Mouse (Mus musculus): ENCODE measurements around the gene Smchd1. TPM values are rescaled to one million over a fixed set of nuclear protein-coding genes. Genes with fewer than 3 reads are reported as not detected.
"Not testable (repeated sequence)": the region's sequence is repeated elsewhere in the genome, so short reads cannot be mapped to it uniquely, and the experiment has no call there.

Smchd1 gene
- total RNA-seq, 2 experiments from 2014 or later = 28.8 to 33.8 TPM

DNA sequence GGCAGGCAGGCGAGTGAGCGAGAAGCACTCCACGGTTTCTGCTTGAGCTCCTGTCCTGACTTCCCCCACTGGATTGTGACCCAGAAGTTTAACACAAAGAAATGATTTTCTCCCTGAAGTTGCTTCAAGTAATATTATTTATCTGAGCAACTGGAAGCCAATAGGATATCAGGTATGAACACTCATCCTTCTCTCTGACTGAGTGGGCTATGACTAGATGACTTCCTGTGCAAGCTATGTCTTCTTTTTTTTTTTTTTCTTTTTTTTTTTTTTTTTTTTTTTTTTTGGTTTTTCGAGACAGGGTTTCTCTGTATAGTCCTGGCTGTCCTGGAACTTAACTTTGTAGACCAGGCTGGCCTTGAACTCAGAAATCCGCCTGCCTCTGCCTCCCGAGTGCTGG lies 17.8 kb downstream of the Smchd1 start:
- DNase-seq (ENCODE audit: extremely low spot score in 1 of 2, low spot score in 1 of 2) = not testable (repeated sequence)

DNA sequence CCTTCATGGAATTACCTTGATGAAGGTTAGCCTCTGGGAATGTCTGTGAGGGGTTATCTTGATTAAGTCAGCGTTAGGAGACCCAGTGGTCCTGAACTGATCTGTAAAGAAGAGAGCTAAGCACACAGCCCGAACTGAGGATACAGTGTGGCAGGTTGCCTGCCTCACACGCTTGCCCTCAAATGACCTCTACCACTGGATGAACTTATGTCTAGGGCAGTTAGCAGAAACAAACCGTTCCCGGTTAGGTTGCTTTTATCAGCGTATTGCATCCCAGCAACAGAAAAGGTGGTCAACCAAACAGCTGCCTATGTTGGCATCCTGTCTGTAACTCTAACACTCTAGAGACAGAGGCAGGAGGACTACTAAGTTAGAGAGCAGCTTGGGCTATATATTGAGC lies 30.0 kb downstream of the Smchd1 start:
- no peak for DNase-seq (ENCODE audit: extremely low spot score in 1 of 2, low spot score in 1 of 2)

DNA sequence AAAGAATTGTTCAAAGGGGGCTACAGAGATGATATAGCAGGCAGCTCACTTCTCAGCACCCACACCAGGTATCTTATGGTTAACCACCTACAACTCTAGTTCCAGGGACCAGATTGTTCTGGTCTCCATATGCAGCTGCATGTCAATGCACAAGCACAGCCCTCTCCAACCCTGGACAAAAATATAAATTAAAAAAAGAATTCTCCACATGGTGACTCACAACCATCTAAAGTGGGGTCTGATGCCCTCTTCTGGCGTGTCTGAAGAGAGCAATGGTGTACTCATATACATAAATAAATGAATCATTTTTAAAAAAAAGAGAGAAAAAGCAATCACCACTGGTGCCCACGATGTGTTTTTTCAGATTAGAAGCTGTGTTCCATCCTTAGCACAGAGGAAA lies 30.4 kb downstream of the Smchd1 start:
- DNase-seq (ENCODE audit: extremely low spot score in 1 of 2, low spot score in 1 of 2) = no peak

DNA sequence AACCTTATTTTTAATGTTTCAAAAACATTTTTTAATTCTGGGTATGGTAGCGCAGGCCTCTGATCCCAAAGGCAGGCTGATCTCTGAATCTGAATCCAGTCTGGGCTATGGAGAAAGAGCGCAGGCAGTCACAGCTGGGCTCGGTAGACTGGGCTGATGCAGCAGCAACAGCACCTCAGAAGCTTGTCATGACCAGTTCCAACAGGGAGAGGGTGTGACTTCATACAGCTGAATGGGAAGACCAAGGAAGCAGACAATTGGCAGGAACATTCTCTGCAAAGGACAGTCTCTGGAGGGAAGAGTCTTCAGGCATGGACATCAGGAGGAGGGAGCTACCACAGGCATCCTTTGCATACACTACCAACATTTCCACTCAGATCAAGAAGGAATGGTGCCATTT lies 31.0 kb downstream of the Smchd1 start:
- DNase-seq (ENCODE audit: extremely low spot score in 1 of 2, low spot score in 1 of 2) = no peak

DNA sequence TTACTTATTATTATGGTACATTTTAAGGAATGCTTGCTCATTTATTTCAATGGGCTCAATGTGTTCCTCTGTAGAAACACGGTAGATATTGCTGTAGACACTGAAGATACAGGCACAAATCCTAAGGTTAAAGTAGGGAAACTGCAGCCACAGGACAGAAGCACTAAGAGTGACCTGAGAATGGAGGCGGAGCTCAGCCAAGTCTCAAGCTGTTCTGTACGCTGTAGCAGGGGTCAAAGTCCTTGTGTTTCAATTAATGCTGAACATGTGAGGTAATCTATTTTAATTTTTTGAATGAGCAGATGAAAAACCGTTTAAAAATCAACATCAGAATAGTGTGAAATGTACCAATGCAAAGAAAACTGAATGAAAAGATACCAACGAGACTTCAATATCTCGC lies 31.9 kb downstream of the Smchd1 start:
- no peak for DNase-seq (ENCODE audit: extremely low spot score in 1 of 2, low spot score in 1 of 2)

DNA sequence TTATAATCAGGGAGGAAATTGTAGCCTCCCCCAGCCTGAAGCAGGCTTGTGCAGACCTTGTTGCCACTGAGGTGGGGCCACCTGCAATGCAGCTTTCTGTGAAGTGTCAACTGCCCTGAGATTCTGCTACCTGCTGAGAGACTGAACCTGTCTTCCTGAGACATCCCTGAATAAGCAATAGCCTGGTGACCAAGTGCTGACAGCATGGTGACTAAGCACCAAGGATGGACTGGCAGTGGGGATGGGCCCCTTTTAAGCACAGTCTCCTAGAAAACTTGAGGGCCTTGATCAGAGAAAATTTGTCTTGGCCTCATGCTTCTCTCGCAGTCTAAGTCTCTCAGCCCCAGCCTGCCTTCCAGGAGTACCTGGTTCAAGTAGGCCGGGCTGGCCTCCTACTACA lies 52.6 kb downstream of the Smchd1 start:
- DNase-seq (ENCODE audit: extremely low spot score in 1 of 2, low spot score in 1 of 2) = not testable (repeated sequence)

DNA sequence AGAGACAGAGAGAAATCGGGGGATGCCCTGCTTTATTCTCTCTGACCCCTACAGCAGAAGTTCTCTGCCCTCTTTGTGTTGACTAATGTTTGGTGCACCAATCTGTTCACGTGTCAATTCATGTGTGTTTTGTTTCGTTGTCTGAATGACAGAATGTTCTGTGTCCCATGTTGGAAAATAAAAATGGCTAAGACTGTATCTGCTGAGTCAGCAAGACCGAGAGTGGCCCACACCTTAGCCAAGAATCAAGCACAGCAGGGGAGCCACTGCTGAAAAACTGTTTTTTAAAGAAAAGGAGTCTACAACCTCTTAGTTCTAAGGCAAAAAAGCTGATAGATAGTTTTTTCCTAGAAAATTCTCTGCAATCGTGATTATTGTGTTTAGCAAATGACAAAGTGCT lies 55.7 kb downstream of the Smchd1 start:
- not testable (repeated sequence) for DNase-seq (ENCODE audit: extremely low spot score in 1 of 2, low spot score in 1 of 2)

DNA sequence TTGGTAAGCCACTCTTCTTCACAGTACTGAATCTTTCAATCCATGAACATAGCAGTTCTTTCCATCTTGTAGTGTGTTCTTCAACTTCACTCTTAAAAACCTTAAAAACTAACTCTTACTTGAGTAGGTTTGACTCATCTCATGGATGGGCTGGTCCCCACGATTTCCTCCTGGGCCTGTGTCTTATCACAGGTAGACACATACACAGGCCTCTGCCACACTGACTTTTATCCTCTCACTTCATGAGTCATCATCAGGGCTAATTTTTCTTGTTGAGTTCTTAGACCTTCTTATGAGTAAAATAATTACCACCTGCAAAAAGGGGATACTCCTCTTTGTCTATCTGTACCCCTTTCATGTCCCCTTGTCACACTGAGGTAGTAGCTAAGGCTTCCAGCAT lies 58.1 kb downstream of the Smchd1 start:
- no peak for DNase-seq (ENCODE audit: extremely low spot score in 1 of 2, low spot score in 1 of 2)

DNA sequence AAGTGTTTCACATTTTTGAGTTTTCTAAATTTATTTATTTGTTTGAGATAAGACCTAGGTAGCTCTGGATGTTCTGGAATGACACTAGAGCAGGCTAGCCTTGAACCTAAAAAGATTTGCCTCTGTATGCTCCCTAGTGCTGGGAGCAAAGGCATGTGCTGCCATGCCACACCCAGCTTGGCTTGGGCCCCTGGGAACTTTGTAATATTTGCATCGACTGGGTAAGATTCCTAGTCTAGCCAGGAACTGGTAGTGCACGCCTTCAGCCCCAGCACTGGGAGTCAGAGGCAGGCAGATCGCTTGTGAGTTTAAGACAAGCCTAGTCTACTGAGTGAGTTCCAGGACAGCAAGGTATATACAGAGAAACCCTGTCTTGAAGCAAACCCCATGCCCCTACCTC lies 87.7 kb downstream of the Smchd1 start:
- no peak for DNase-seq (ENCODE audit: extremely low spot score in 1 of 2, low spot score in 1 of 2)

DNA sequence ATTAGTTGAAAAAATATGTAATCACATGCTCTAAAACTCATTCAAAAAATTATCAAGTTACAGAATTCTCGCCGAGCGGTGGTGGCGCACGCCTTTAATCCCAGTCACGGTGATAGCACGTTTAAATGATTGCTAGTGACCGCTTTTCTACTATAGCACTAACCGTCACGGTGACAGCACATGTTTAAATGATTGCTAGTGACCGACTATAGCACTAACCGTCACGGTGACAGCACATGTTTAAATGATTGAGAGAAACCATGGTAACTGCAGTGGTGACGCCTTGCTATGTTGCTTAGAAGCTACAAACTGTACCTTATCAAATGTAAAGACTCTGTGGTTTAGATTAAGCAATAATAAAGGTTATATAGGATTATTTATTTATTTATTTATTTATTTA lies 94.8 kb downstream of the Smchd1 start:
- no peak for DNase-seq (ENCODE audit: extremely low spot score in 1 of 2, low spot score in 1 of 2)

DNA sequence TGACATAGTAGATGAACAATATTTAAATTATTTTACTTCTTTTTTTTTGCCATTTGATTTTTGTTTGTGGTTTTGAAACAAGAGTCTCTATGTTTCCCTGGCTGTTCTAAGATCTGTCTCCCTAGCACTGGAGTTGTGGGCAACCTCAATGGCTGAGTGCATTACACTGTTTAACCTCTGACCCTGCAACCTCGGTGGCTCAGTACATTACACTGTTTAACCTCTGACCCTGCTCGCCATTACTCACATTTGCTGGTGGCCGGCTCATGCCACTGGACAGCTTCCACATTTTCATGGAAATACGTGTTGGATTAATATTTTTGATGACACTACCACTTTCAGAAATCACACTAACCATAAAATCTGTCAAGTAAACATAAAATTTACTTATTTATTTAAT lies 97.2 kb downstream of the Smchd1 start:
- DNase-seq (ENCODE audit: extremely low spot score in 1 of 2, low spot score in 1 of 2) = no peak

DNA sequence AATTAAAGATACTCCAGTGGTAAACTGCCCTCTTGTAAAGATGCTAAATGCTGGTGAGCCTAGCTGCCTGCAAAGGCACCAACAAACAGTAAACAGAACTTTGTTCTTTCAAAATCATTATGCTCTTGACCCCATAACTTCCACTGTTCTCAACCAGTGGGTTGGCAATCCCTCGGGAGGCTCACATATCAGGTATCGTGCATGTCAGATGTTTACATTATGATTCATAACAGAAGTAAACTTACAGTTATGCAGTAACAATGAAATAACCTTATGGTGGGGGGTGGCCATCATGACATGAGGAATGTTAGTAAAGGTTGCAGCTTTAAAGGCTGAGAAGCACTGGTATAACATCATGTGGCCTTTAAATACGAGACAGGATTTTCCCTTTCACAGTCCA lies 119.6 kb downstream of the Smchd1 start:
- DNase-seq (ENCODE audit: extremely low spot score in 1 of 2, low spot score in 1 of 2) = no peak

DNA sequence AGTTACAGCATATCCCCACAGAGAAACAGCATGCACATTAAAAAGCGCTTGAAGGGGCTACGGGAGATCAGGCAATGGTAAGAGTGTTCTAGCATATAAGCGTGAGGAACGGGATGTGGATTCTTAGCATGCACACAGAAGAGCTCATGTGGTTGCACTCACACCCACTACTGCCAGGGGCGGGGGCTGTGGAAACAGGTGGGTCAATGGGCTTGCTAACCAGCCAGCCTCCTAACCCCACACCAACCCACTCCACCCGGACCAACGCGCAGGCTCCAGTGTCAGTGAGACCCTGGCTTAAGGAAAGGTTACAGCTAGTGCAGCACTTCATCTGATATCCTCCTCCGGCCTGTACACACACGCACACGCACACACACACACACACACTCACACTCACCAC lies 120.9 kb downstream of the Smchd1 start:
- DNase-seq (ENCODE audit: extremely low spot score in 1 of 2, low spot score in 1 of 2) = no peak

DNA sequence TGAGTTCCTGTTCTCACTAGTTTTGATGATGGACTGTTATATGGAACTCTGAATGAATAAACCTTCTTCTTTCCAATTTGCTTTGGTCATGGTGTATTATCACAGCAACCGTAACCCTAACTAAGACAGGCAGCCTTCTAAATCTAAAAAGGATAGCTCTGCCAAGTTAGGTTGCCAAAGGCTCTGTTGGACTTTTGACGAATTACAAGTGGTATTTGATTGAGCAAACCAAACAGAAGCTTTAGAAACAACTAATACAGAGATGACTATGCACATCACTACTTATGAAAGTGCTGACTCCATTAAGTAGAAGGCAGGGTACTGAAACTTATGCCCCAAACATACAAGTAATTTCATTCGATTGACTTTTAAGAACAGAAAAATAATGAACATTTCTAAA lies 127.0 kb downstream of the Smchd1 start:
- no peak for DNase-seq (ENCODE audit: extremely low spot score in 1 of 2, low spot score in 1 of 2)

DNA sequence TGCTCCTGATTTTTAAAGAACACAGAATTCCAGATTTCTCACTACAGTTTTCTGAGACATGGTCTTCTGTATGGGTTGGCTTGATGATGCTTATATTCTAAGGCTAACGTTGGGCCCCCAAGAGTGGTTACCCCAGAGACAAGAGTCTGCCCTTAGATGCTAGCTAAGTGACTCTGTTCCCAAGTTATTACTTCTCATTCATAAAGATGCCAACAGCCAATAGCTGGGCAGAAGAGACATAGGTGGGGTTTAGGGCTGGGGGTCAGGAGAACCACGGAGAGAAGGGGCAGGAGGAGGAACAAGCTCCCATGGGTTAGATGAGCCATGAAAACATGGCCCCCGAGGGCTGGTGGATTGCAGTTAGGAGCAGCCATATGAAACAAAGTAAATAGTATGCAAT lies 133.1 kb downstream of the Smchd1 start:
- DNase-seq (ENCODE audit: extremely low spot score in 1 of 2, low spot score in 1 of 2) = no peak

DNA sequence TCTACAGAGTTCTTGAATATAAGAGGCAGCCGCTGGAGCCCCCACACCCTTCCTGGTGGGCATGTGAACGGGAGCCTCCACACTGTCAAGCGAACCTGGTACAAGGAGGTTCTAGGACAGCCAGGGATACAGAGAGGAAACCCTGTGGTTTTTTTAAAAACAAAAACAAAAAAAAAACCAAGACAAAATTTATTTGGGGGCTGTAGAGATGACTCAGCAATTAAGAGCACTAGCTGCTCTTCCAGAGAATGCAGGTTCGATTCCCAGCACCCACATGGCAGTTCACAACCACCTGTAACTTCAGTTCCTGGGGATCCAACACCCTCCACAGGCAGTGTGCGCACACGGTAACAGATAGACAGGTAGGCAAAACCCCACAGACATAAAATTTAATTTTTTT lies 136.5 kb downstream of the Smchd1 start:
- no peak for DNase-seq (ENCODE audit: extremely low spot score in 1 of 2, low spot score in 1 of 2)

DNA sequence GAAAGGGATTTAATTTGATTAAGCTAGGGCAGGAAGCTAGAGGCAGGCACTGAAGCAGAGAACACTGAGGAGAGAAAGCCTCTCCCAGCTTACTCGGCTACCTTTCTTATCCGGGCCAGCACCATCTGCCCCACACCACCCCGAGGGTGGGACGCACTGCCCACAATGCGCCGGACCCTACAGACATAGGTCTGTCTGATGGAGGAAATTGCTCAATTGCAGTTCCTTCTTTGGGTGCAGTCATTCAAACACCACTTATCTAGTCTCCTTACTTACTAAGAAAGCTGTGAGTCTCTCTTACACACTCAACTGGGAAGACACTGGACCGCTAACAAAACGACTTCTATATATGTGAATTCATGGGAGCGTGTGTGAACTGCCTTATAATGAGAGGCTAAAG lies 137.6 kb downstream of the Smchd1 start:
- DNase-seq (ENCODE audit: extremely low spot score in 1 of 2, low spot score in 1 of 2) = no peak

DNA sequence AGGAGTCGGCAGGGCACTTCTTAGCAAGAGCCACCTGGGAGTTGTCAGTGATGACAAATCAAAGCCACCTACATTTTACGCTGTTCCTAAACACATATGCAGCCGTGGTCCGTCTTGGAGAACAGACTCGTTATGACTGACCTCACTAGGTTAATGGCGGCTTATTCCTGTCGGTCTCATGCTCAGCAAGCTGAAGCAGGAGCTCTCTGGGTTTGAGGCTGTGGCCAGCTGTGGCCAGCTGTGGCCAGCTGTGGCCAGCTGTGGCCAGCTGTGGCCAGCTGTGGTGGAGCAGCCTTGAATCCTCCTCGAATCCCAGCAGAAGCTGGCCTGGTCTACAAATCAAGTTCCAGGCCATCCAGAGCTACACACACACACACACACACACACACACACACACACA lies 138.7 kb downstream of the Smchd1 start:
- no peak for DNase-seq (ENCODE audit: extremely low spot score in 1 of 2, low spot score in 1 of 2)

DNA sequence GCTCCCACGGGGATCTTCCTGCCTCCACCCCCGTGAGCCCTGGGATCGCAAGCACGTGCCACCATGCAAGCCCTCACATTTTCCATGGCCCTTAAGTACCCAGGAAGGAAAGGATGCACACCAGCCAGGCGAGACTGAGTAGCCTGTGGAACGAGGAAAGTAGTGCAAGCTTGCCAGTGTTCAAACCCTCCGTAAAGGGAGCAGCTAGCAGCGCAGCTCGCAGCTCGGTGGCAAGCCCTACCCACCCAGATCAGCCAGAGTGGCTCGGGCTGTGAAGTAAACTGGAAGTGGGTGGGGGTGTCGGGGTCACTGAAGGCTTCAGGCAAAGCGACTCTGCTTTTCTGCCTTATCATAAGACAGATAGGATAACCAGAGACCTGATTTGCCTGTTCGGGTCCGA lies 142.8 kb downstream of the Smchd1 start:
- DNase-seq (ENCODE audit: extremely low spot score in 1 of 2, low spot score in 1 of 2) = no peak

DNA sequence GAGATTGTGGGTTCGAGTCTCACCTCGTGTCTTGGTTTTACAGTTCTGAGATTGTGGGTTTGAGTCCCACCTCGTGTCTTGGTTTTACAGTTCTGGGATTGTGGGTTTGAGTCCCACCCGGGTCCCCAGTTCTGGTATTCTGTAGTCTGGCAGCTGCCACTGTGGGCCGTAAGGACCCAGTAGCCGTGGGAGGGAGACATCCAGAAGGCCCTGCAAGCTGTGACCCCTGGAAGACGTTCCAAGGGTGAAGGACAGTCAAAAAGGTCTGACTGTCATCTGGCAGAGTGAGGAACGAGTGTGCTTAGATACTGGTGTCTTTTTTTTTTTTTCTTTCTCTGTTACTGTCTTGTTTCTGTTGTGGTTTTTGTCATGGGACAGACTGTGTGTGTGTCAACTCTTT lies 154.4 kb downstream of the Smchd1 start:
- DNase-seq (ENCODE audit: extremely low spot score in 1 of 2, low spot score in 1 of 2) = not testable (repeated sequence)

DNA sequence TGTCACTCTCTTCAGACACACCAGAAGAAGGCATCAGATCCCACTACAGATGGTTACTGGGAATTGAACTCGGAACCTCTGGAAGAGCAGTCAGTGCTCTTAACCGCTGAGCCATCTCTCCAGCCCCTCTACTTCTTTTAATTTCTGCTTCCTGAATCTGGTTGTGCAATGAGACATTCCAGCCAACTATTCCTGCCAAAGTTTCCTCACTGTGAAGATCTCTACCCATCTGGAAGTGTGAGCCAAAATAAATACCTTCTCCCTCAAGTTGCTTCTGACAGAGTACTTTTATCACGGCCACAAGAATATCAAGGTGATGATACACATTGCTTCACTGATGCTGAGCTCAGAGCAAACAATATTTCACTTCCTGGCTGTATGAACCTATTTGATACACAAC lies 155.8 kb downstream of the Smchd1 start:
- no peak for DNase-seq (ENCODE audit: extremely low spot score in 1 of 2, low spot score in 1 of 2)

DNA sequence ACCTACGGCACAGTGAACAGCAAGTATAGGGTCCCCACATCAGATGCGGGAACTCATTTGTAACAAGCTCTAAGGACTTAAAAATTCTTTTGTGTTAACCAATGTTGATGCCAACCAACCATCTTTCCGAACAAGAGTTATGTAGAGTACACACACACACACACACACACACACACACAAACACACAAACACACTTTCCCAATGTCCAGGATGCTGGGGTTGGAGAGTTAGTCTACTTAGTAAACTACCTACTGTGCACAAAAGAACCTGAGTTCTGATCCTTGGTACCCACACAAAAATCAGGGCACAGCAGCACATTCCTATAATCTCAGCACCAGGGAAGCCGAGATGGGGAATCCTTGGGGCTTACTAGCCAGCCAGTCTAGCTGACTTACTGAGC lies 157.6 kb downstream of the Smchd1 start:
- DNase-seq (ENCODE audit: extremely low spot score in 1 of 2, low spot score in 1 of 2) = no peak

DNA sequence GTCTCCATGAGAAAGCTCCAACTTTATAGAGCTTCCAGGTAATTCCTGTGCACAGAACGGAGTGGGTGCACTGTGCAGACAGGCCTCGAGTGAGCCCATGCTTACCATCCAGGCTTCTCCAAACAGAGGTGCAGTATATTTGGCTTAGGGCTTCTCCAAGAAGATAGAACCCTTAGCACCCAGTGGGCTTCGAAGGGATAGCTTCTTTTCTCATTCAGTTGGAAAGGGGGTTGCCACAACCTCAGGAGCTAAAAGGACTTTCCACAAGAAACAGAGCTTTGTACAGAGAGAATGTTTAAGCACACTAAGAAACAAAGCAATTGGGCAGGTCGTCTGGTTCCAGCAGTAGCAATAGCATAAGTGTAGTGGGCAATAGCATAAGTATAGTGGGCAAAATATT lies 160.8 kb downstream of the Smchd1 start:
- DNase-seq (ENCODE audit: extremely low spot score in 1 of 2, low spot score in 1 of 2) = no peak

Data from layer of hippocampus, postnatal 25 days (tissue).